Mouse (Mus musculus): ENCODE results near the gene Mylk.
"Not testable (repeated sequence)": the region's sequence is repeated elsewhere in the genome, so short reads cannot be mapped to it uniquely, and the experiment has no call there.

Mylk gene

GRCm38 (mm10) chr16:34770127-34770526 is 25.1 kb downstream of the Mylk start:
- DNase-seq = no peak

DNA sequence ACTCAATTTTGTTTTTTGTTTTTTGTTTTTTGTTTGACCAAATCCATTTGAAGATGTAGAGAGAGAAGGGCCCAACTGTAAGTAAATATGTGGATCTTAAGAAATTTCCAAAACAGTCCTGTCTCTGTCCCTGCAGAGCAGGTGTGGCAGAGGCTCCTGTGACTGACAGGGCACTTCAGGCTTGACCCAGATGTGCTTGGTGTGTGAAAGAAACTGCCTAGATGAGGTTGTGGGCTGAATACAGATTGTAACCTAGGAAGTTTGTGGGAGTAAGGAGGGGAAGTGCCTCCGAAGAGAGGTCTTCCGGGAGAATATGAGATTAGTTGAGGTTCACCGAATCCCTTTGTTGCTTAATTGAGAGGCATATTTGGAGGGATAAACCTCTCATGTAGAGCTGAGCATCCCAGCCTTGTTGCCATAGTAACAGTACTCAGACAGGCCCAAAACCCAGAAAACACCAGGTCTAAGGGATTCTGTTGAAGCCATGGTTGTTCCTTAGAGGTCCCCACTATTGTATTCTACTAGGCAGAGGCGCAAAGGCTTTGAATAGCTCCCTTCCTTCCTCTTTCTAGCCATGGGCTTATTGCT is 27.5 kb downstream of the Mylk start:
- no peak for DNase-seq

GRCm38 (mm10) chr16:34782442-34782841 is 37.4 kb downstream of the Mylk start:
- DNase-seq = no peak

DNA sequence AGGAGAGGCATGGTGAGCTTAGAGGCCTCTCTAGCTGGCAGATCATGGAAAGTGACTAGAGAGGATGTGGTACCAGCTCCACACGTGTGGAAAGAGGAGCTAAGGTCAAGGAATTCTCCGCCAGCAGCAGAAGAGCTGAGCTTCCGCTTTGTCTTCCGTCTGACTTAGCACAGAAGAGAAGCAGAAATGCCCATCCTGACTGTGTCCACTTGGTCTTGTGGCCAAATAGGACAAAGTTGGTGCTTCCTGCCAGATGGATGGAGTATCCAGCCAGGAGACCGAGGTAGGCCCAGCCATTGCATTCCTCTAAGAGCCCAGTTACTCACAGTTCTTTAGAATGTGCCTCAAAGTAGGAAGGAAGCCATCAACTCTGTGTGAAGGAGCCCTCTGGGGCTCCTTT is 38.5 kb downstream of the Mylk start:
- DNase-seq = no peak

DNA sequence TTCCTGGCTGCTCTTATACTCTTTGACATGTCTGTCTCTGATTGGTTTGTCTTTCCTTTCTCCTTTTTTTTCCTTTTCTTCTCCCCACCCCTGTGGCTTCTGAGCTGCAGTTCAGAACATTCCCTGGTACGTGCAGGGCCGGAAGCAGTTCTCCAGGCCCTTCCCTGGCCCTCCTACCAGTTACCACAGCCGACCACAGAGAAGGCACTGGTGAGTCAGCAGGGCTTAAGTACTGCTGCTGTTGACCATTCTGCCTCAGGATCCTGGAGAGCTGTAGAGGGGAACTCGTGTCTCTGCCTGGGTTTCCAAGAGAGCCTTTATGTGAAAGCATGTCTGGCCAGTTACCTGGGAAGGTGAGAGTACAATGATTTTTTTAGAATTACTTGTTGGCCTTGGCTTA is 39.7 kb downstream of the Mylk start:
- no peak for DNase-seq

GRCm38 (mm10) chr16:34792555-34792954 is 47.5 kb downstream of the Mylk start:
- DNase-seq = no peak

DNA sequence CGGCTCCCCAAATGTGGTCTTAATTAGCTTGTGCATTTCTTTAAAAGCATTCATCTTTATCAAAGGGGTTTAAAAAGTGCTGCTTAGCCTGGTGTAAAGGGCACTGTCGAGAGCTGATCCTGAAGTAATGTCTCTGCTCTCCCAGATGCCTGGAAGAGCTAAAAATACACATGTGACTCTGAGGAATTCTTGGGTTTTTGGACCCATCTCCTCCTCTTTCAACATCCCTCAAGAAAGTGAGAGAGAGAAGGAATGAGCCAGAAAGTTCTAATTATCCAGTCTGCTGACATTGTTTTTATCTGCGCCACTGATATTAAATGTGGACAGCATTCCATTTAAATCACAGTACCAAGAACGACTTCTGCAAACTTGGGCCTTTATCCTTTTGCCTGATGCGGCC is 48.0 kb downstream of the Mylk start:
- no peak for DNase-seq

- no peak for DNase-seq
These were observed 56.2 kb downstream of the Mylk start for GRCm38 (mm10) chr16:34801222-34801621.

DNA sequence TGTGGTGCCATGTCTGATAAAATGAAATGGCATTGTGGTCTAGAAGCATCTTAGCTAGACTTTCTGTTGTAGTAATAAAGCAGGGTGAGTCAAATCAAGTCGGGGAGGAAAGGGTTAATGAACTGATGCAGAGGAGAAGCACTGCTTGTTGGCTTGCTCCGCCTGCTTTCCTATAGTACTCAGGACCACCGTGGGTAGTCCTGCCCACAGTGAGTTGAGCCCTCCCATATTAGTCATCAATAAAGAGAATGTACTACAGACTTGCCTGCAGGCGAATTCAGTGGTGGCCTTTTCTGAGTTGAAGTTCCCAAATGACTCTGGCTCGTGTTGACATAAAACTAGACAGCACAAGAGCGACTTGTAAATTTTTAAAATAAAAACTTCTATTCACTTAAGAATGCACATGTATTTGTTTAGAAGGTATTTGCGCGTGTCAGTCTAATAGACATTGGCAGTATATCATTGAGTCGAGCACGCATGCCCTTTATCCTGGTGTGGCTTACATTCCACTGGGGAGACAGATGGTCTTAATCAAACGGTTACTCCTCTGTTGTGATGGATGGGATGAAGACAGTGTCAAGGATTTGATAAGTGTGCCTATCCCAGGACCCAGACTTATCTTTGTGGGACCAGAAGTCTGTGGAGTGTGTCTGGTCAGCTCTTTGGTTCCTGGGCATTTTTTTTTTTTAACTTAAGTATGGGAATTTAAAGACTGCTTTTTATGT is 59.4 kb downstream of the Mylk start:
- no peak for DNase-seq

GRCm38 (mm10) chr16:34806883-34807767 is 62.1 kb downstream of the Mylk start:
- no peak for DNase-seq

DNA sequence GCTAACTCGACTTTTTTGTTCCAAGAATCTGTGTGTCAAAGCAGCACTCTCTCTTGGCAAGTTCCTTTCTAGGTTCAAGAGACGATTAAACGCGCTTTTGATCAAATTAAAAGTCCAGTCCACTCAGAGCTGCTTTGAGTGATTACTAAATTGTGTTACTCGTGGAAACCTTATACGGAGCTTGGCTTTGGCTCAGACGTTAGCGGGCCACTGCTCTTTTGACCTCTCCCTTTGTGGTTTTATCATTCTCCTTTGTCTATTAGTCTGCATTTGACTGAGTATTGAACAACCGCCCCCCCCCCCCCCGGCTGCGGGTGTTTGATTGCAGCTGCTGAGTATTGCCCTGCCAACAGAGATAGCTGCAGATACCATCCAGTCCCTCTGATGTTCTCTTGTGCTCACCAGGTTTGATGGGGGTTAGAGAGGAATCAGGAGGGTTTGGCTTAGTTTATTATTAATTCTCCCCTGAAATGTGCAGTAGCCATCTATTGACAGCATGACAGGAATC is 62.8 kb downstream of the Mylk start:
- no peak for DNase-seq

- DNase-seq = no peak
These were observed 67.2 kb downstream of the Mylk start for GRCm38 (mm10) chr16:34812165-34812564.

DNA sequence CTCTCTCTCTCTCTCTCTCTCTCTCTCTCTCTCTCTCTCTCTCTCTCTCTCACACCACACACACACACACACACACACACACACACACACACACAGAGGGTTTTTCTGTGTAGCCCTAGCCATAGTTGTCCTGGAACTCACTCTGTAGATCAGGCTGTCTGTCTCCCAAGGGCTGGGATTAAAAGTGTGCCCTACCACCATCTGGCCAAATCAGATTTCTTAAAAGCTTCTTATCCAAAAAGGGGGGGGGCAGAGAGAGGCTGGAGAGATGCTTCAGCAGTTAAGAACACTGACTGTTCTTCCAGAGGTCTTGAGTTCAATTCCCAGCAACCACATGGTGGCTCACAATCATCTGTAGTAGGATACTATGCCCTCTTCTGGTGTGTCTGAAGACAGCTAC is 68.2 kb downstream of the Mylk start:
- DNase-seq = not testable (repeated sequence)

- DNase-seq = no peak
These were observed 68.6 kb downstream of the Mylk start for GRCm38 (mm10) chr16:34813570-34813969.

GRCm38 (mm10) chr16:34814612-34815011 is 69.6 kb downstream of the Mylk start:
- DNase-seq = no peak

- DNase-seq = no peak
These were observed 71.5 kb downstream of the Mylk start for GRCm38 (mm10) chr16:34816548-34816947.

DNA sequence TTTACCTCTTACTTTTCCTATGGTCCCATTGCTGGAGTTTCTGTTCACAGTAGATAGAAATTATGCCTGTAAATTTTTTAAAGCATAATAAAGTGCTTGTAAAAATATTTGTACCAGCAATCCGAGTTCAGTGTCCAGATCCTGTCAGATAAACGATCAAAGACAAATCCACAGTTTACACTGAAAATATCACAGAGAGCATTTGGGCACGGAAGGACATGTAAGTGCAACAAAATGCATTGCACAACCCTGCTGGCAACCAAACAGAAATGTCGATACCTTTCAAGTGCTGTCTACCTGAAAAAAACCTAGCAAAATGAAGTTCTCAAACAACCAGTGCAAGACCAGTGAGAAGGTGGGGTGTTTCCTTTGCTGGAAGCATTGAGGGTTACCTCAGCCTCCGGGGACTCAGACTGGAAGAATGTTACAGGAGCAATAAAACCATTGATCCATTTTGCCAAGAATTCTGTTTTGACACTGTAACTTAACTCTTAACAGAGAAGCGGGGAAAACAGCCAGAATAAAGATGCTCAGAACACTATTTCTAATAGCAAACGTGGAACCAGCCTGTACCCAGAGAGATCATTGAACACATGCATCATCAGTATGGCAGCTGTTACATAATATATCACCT is 80.2 kb downstream of the Mylk start:
- DNase-seq = no peak

DNA sequence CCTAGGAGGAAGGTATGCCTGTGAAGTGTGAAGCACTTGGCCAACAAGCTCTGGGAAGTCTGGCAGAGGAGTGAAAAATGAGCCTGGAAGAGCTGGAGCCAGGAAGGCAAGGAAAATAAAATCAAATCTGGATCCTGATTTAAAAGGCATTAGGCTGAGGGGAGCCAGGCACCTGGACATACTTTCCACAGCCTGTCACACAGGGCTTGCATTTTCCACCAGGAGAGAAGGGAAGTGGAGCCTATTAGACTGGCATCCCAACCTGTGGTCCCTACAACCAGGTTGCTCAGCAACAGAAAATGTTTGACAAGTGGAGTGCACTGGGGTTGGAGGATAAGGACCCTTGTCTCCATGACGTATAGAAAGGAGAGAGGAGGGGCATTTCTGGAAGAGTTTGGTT is 89.5 kb downstream of the Mylk start:
- no peak for DNase-seq

DNA sequence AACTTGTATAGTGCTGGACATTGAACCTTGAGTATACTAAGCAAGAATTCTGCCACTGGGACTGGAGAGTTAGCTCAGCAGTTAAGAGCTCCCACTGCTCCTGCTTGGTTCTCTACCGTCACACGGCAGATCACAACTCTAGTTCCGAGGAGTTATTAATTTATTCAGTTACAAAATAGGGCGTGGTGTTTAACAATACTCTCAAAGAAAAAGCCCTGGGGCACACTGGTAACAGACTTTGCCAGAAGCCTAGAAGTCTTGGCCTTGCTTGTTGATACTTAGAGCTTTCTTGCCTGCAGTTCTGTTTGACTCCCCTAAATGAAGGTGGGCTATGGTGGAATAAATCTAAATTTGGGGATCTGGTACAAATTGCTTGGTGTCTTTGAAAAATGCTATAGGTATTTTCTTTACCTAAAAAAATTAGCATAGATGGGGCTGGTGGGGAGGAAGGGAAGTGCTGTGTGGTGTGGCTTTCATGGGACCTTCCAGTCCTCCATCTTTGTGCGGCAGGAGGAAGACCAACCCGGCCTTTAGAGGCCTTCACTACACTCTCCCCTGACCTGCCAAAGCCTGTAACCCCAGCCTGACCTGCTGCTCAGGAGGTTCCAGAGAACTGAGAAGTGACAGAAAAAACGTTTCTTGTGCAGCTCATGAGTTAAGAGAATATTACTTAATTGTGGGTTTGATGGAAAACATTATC is 94.1 kb downstream of the Mylk start:
- DNase-seq = no peak

DNA sequence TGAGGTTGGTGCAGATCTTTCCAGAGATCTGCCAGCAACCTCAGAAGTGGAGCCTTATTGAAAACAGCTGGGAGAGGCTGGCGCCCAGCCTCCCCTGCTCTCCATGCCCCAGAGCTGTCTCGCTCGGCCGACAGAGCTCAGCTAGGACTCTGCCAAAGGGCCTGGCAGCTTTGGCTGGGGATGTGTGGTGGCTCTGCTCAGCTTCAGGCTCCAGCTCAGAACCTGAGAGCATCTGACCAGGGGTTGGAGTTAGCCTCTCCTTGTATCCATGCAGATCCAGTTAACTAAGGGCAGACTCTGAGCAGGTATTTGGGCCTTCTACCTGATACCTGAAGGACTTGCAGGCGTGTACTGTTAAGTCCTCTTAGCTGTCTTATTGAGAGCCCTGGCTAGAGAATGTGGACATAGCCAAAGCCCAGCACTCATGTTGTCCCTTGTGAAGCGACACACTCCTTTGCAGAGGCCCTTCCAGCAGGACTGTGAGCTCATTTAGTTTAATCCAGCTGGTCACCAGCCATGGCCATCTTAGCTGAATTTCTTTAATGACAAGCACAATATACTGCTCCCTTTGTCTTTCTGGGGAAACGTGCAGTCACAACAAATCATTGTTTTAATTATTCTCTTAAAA is 94.8 kb downstream of the Mylk start:
- DNase-seq = no peak

GRCm38 (mm10) chr16:34844783-34845182 is 99.8 kb downstream of the Mylk start:
- no peak for DNase-seq

GRCm38 (mm10) chr16:34847638-34848037 is 102.6 kb downstream of the Mylk start:
- DNase-seq = no peak

All from cerebellum, adult 11-12 months (tissue).